Mouse (Mus musculus): Measurements from ENCODE around the gene Gna14.

Gna14 gene

DNA sequence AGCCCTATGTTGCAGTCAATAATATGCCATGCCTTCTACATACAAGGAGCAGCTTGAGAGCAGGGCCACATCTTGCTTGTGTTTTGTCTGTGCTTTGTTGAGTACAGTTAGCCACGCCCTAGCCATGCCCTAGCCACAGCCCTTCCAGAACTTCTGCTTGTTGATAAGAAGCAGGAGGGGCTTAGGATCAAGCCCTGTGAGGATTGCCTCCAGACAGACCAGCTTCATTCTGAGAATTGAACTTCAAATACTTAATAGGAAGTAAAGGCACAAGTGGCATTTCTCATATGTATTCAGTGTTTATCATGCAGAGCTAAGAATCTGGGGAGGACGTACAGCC, 75.5 kb downstream of the Gna14 start:
- DNase-seq (ENCODE audit: low read depth, low spot score): no peak

DNA sequence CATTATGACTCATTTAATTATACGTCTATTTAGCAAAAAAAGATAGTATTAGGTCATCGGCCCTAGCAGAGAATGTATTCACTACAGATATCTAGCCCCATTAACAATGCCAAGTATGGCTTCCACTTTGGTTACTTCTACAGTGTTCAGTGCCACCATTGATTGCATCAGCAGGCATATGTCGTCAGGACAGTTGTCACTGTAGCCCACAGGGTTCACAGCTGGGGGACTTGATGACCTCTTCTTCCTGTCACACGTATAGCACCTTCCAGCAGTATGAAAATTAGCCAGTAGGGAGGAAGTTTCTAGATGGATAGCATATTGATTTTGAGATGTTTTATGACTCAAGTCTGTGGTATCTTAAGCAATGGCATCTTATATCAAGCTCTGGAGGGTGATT, 78.6 kb downstream of the Gna14 start:
- DNase-seq (ENCODE audit: low read depth, low spot score): peak; percentile 44

GRCm38 (mm10) chr19:16518569-16518968, 83.0 kb downstream of the Gna14 start:
- no peak for DNase-seq (ENCODE audit: low read depth, low spot score)

GRCm38 (mm10) chr19:16520608-16521007, 85.0 kb downstream of the Gna14 start:
- no peak for DNase-seq (ENCODE audit: low read depth, low spot score)

GRCm38 (mm10) chr19:16526302-16526880, 90.8 kb downstream of the Gna14 start:
- no peak for DNase-seq (ENCODE audit: low read depth, low spot score)

DNA sequence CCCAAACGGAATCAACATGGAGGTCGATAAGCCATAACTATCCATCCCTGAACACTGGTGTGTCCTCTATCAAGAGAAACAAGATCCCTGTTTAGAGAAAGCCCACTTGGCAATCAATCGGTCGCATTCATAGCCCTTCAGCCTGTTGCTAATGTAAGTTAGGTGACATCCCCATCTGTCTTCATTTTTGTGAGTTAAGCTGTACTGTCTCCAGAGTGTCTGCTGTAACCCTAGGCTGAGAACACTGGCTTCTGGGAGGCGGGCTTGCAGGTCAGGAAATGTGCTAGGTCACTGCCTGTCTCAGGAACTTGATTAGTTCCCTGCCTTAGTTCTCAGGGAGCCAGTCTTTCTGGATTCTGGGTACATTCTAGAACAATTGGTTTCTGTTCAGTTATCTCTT, 91.5 kb downstream of the Gna14 start:
- no peak for DNase-seq (ENCODE audit: low read depth, low spot score)

GRCm38 (mm10) chr19:16528225-16528828, 92.8 kb downstream of the Gna14 start:
- no peak for DNase-seq (ENCODE audit: low read depth, low spot score)

- DNase-seq (ENCODE audit: low read depth, low spot score): peak; percentile 60
These were observed 93.8 kb downstream of the Gna14 start for GRCm38 (mm10) chr19:16529293-16529920.

- no peak for DNase-seq (ENCODE audit: low read depth, low spot score)
These were observed 94.4 kb downstream of the Gna14 start for GRCm38 (mm10) chr19:16529999-16530398.

GRCm38 (mm10) chr19:16534311-16534710, 98.7 kb downstream of the Gna14 start:
- no peak for DNase-seq (ENCODE audit: low read depth, low spot score)

DNA sequence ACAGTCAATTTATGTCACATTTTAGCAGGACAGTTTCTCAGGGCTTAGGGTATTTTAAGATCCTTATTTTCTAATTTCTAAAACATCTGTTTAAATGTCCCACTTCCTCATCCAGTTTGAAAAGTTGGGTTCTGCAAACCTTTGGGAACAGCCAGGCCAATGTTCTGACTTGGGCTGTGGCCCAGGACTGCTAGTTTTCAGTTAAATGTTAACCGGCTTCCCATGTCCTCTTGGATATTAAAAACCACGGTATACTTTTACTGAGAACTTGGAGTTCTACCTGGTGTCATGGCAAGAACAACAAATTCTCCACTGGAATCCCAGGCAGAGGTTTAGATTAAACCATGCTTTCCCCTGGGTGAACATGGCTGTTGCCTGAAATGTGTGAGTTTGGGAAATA, 102.9 kb downstream of the Gna14 start:
- DNase-seq (ENCODE audit: low read depth, low spot score): no peak

GRCm38 (mm10) chr19:16543688-16544087, 108.1 kb downstream of the Gna14 start:
- no peak for DNase-seq (ENCODE audit: low read depth, low spot score)

- DNase-seq (ENCODE audit: low read depth, low spot score): no peak
These were observed 121.4 kb downstream of the Gna14 start for GRCm38 (mm10) chr19:16556988-16557387.

DNA sequence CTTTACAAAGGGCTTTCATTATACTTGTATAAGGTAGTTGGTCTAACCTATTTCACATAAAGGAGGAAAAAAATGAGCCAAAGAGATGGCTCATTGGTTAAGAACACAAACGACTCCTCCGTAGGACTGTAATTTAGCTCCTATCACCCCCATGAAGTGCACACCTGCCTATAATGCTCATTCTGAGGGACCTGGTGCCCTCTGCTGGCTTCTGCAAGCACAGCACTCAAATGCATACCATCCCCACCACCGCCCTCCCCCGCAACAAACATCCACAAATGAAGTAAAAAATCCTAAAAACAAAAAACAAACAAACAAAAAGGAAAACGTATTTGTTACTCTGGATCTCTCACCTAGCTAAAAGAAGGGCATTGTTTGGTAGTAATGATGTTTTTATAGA, 122.4 kb downstream of the Gna14 start:
- DNase-seq (ENCODE audit: low read depth, low spot score): peak; percentile 64

GRCm38 (mm10) chr19:16558570-16558969, 123.0 kb downstream of the Gna14 start:
- peak; percentile 92 for DNase-seq (ENCODE audit: low read depth, low spot score)

DNA sequence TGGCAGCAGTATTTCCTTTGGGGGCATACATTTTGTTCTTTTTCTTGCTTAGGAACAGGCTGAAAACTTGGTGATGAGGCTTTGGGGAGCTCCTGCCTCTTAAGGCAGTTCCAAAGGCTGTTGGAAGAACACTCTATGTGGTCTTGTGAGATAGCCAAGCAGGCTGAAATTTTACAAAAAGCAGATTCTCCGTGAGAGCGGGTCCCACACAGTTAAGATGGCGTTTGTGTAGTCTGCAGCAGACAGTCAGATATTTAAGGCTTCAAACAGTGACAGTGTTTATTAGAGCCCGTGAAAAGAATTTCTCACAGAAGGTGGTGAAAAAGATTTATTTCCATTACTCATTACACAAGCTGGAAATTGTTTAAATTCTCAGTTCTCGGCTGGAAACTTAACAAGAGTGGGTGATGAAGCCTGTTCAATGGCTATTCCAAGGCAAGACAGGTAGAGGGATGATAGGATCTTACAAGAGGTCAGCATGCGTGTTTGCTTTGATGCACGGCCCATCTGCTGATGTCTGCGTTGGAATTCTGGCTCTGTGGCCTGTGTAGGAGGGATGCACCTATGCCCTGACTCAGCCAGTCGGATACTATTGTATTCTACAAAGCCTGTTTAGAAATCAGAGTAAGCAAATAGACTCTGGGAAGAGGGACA, 123.8 kb downstream of the Gna14 start:
- peak; percentile 28 for DNase-seq (ENCODE audit: low read depth, low spot score)

GRCm38 (mm10) chr19:16562676-16563075, 127.1 kb downstream of the Gna14 start:
- peak; percentile 43 for DNase-seq (ENCODE audit: low read depth, low spot score)

DNA sequence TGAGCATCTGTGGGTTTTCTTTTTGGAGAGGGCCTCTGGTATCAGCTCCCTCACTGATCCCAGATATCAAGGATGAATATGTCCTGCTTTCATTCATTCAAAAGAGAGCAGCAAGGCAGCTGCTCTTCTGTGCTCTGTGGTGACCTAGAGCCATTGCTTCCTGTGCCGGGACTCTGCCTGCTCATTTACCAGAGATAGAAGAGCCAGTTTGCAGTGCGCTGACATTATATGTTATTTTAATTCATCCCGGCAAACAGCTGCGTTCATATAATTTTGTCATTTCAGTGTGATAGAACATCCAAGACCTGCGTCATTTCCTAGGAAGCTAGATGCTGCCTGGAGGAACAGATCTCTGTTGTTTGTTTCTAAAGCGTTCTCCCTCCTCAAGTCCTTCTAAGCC, 141.2 kb downstream of the Gna14 start:
- no peak for DNase-seq (ENCODE audit: low read depth, low spot score)

GRCm38 (mm10) chr19:16579656-16580260, 144.2 kb downstream of the Gna14 start:
- DNase-seq (ENCODE audit: low read depth, low spot score): no peak

GRCm38 (mm10) chr19:16580501-16580900, 144.9 kb downstream of the Gna14 start:
- no peak for DNase-seq (ENCODE audit: low read depth, low spot score)

GRCm38 (mm10) chr19:16584546-16584945, 149.0 kb downstream of the Gna14 start:
- no peak for DNase-seq (ENCODE audit: low read depth, low spot score)

DNA sequence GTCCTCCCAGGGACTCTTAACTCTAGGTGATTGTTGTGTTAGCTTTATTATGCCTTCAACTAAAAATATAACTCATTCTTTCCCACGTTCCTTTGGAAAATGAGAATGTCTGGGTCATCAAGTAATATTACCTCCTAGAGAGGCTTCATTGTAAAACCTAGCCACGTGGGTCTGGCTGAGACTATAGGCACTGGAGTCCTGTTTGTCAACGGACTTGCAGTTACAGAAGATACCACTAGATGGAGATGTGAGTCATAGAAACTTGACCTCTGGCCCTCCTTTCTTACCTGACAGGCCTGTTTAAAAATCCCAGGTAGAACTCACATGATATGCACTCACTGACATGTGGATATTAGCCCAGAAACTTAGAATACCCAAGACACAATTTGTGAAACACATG, 149.8 kb downstream of the Gna14 start:
- peak; percentile 64 for DNase-seq (ENCODE audit: low read depth, low spot score)
